Mouse (Mus musculus) stomach, postnatal 0 days (tissue): Measurements from ENCODE around the gene Dpy19l3. TPM values are rescaled to one million over a fixed set of nuclear protein-coding genes. Genes with fewer than 3 reads are reported as not detected.

Source experiments
- ATAC-seq: fragments of 200-750 bp; cut with Nextera tagmentation; 2 replicates; pipeline ENCODE4 v1.8.0; 2017; ENCODE audit not compliant: low FRiP score, low TSS enrichment
- DNase-seq: peaks from one replicate; pipeline ENCODE4 v3.0.0-alpha.2; 2016; ENCODE audit warnings: low spot score
- H3K27ac ChIP-seq: fragments of 300-500 bp; sonication (generic); replicated peaks from 2 replicates; pipeline ENCODE4 v1.5.1; 2014; ENCODE audit warnings: mild to moderate bottlenecking, control low read depth
- H3K27me3 ChIP-seq: fragments of 300-500 bp; sonication (generic); 2 replicates; pipeline ENCODE4 v1.6.1; 2014; ENCODE audit warnings: low read length; ENCODE audit not compliant: control insufficient read depth, insufficient read depth
- H3K36me3 ChIP-seq: fragments of 300-500 bp; sonication (generic); 2 replicates; pipeline ENCODE4 v1.6.1; 2014; ENCODE audit warnings: low read length, mixed read lengths; ENCODE audit not compliant: control insufficient read depth, insufficient read depth
- H3K4me1 ChIP-seq: fragments of 300-500 bp; sonication (generic); replicated peaks from 2 replicates; pipeline ENCODE4 v1.6.1; 2014; ENCODE audit warnings: antibody characterized with exemption; ENCODE audit not compliant: control insufficient read depth, insufficient read depth
- H3K4me2 ChIP-seq: fragments of 300-500 bp; sonication (generic); replicated peaks from 2 replicates; pipeline ENCODE4 v1.6.1; 2014; ENCODE audit warnings: low read depth, mild to moderate bottlenecking, control low read depth, moderate library complexity
- H3K4me3 ChIP-seq: fragments of 300-500 bp; sonication (generic); 2 replicates; pipeline ENCODE4 v1.5.1; 2014; ENCODE audit warnings: low read depth, low read length, control low read depth
- H3K9ac ChIP-seq: fragments of 300-500 bp; sonication (generic); 2 replicates; pipeline ENCODE4 v1.6.1; 2014; ENCODE audit warnings: mild to moderate bottlenecking, low read length, control low read depth, mixed read lengths
- H3K9me3 ChIP-seq: fragments of 300-500 bp; sonication (generic); 2 replicates; pipeline ENCODE4 v1.6.1; 2016; ENCODE audit warnings: low read length; ENCODE audit not compliant: control insufficient read depth
- CTCF ChIP-seq: IDR thresholded peaks from 2 replicates; pipeline ENCODE4 v1.5.1; 2016; ENCODE audit warnings: antibody characterized with exemption, low read depth, mild to moderate bottlenecking, moderate library complexity
- EP300 ChIP-seq: optimal IDR thresholded peaks from 2 replicates; pipeline ENCODE3; 2016; ENCODE audit warnings: antibody characterized with exemption
- WGBS: fragments of 180-500 bp; shearing (Covaris S2); extraction: QIAGEN DNeasy Blood & Tissue Kit; methylation state at CpG from one replicate; pipeline ENCODE4 v1.1.7; 2014; 5-methylcytosine and 5-hydroxymethylcytosine counted together
- polyA plus RNA-seq: library from polyadenylated mRNA; unstranded; fragments of >200 nt; fragmentation: Nextera tagmentation; extraction: Ambion mirVana; gene quantifications from 2 replicates; pipeline ENCODE4 v1.2.1, GENCODE M21; 2015

Gene Dpy19l3
- polyA plus RNA-seq, 1 experiment from 2014 or later = 7.9 TPM

- H3K27ac ChIP-seq = no peak overlapping the region
- no peaks in the 10 kb centered on the region for H3K9me3 ChIP-seq
- no peak overlapping the region for H3K4me2 ChIP-seq
- H3K36me3 ChIP-seq = no peaks in the 10 kb centered on the region
- WGBS = 87% methylated on average over 6 of the region's 6 CpGs
- H3K9ac ChIP-seq = no peak overlapping the region
- no peaks in the 10 kb centered on the region for H3K4me1 ChIP-seq
- no peak for DNase-seq
- no peak for ATAC-seq
- H3K4me3 ChIP-seq = no peak overlapping the region
- TF ChIP-seq CTCF = no peak
- no peak for TF ChIP-seq EP300
- no peaks in the 10 kb centered on the region for H3K27me3 ChIP-seq
Measured at GRCm38 (mm10) chr7:35683409-35684122, 70.7 kb downstream of the Dpy19l3 start.

- H3K36me3 ChIP-seq = no peaks in the 10 kb centered on the region
- DNase-seq = no peak
Measured at GRCm38 (mm10) chr7:35681559-35681958, 72.7 kb downstream of the Dpy19l3 start.

GRCm38 (mm10) chr7:35678976-35679375 is 75.3 kb downstream of the Dpy19l3 start:
- H3K4me1 ChIP-seq = no peaks in the 10 kb centered on the region
- 78% methylated on average over 4 of the region's 4 CpGs for WGBS
- TF ChIP-seq EP300 = no peak
- TF ChIP-seq CTCF = no peak
- H3K9me3 ChIP-seq = no peaks in the 10 kb centered on the region
- no peaks in the 10 kb centered on the region for H3K36me3 ChIP-seq
- no peak for DNase-seq
- H3K4me2 ChIP-seq = no peak overlapping the region
- no peak overlapping the region for H3K9ac ChIP-seq
- no peak overlapping the region for H3K27ac ChIP-seq
- no peak for ATAC-seq
- no peak overlapping the region for H3K4me3 ChIP-seq
- no peaks in the 10 kb centered on the region for H3K27me3 ChIP-seq

More at GRCm38 (mm10) chr7:35681559-35681958, 72.7 kb downstream of the Dpy19l3 start:
- no peaks in the 10 kb centered on the region for H3K4me1 ChIP-seq
- H3K9me3 ChIP-seq = no peaks in the 10 kb centered on the region
- no peak overlapping the region for H3K9ac ChIP-seq
- no peaks in the 10 kb centered on the region for H3K27me3 ChIP-seq
- WGBS = 78% methylated on average over 3 of the region's 3 CpGs
- H3K4me3 ChIP-seq = no peak overlapping the region
- no peak overlapping the region for H3K4me2 ChIP-seq
- no peak for ATAC-seq
- no peak overlapping the region for H3K27ac ChIP-seq
- TF ChIP-seq EP300 (no peak), CTCF (peak; percentile 55)

GRCm38 (mm10) chr7:35668066-35669041 is 85.9 kb downstream of the Dpy19l3 start:
- no peak overlapping the region for H3K4me3 ChIP-seq
- no peaks in the 10 kb centered on the region for H3K36me3 ChIP-seq
- no peaks in the 10 kb centered on the region for H3K4me1 ChIP-seq
- H3K9me3 ChIP-seq = no peaks in the 10 kb centered on the region
- H3K9ac ChIP-seq = no peak overlapping the region
- DNase-seq = no peak
- H3K27me3 ChIP-seq = no peaks in the 10 kb centered on the region
- TF ChIP-seq EP300 (no peak), CTCF (no peak)
- no peak overlapping the region for H3K27ac ChIP-seq
- no peak overlapping the region for H3K4me2 ChIP-seq
- WGBS = 61% methylated on average over 18 of the region's 18 CpGs
- ATAC-seq = no peak

GRCm38 (mm10) chr7:35663790-35664376 is 90.4 kb downstream of the Dpy19l3 start:
- H3K27ac ChIP-seq = no peak overlapping the region
- no peak overlapping the region for H3K4me3 ChIP-seq
- H3K4me2 ChIP-seq = no peak overlapping the region
- DNase-seq (no peak), ATAC-seq (no peak)
- H3K9ac ChIP-seq = no peak overlapping the region
- H3K27me3 ChIP-seq = no peaks in the 10 kb centered on the region
- no peaks in the 10 kb centered on the region for H3K4me1 ChIP-seq
- TF ChIP-seq CTCF (no peak), EP300 (no peak)
- no peaks in the 10 kb centered on the region for H3K9me3 ChIP-seq
- H3K36me3 ChIP-seq = no peaks in the 10 kb centered on the region
- 68% methylated on average over 16 of the region's 16 CpGs for WGBS
